Comparison of ENCODE assay signal across 24 mouse cellular contexts in genomic region chr19:34627496-34627895, GRCm38 (mm10). TPM values are rescaled to one million over a fixed set of nuclear protein-coding genes. Genes with fewer than 3 reads are reported as not detected.
DNase-seq lines count a peak whose midpoint lies in the region; ATAC-seq and TF ChIP-seq lines count a peak whose summit lies in the region.
"Had no signal": no experiment of that assay in that cellular context is flagged by ENCODE, and none has a peak within 500 bp of the region (broad histone marks: within the 10 kb centered on the region; RNA-seq: fewer than 3 reads in every experiment).

No protein-coding gene starts in this region.

- H3K27ac ChIP-seq in intestine, embryonic 15.5 days = no peak overlapping the region
- H3K27ac ChIP-seq in intestine, embryonic 16.5 days (ENCODE audit: low read length) = no peak overlapping the region
- H3K27ac ChIP-seq in intestine, postnatal 0 days (ENCODE audit: low read depth, low read length) = 0 out of 2 replicates have a peak overlapping the region, but pooled peaks have one; percentile 57

- ATAC-seq in intestine, embryonic 15.5 days = peak; percentile 79
- ATAC-seq in intestine, embryonic 16.5 days = peak; percentile 82
- peak; percentile 78 for ATAC-seq in intestine, postnatal 0 days
- ATAC-seq: activated CD4-positive, CD25-positive, alpha-beta regulatory T cell, adult 4 months; CD4-positive, CD25-positive, alpha-beta regulatory T cell, adult 4 months; Patski had no signal

- no peak overlapping the region for H3K9ac ChIP-seq in intestine, embryonic 15.5 days
- H3K9ac ChIP-seq in intestine, embryonic 16.5 days (ENCODE audit: low read depth, low read length) = no peak overlapping the region
- no peak overlapping the region for H3K9ac ChIP-seq in intestine, postnatal 0 days (ENCODE audit: low read depth, low read length)

- no peaks in the 10 kb centered on the region for H3K27me3 ChIP-seq in intestine, embryonic 15.5 days (replicated peaks)
- H3K27me3 ChIP-seq in intestine, embryonic 16.5 days (replicated peaks; ENCODE audit: control insufficient read depth, insufficient read depth, low read length) = no peaks in the 10 kb centered on the region
- no peaks in the 10 kb centered on the region for H3K27me3 ChIP-seq in intestine, postnatal 0 days (replicated peaks; ENCODE audit: control insufficient read depth, insufficient read depth, low read length)
- H3K27me3 ChIP-seq: CH12.LX had no signal

- no peaks in the 10 kb centered on the region for H3K9me3 ChIP-seq in intestine, embryonic 15.5 days
- no peaks in the 10 kb centered on the region for H3K9me3 ChIP-seq in intestine, embryonic 16.5 days (ENCODE audit: control insufficient read depth, low read length)
- no peaks in the 10 kb centered on the region for H3K9me3 ChIP-seq in intestine, postnatal 0 days (ENCODE audit: control insufficient read depth)
- H3K9me3 ChIP-seq: G1E had no signal

- no peak for DNase-seq in cerebellum, adult 9-10 months
- no peak for DNase-seq in gastrocnemius, postnatal 25 days
- DNase-seq in kidney, postnatal 25 days = no peak
- DNase-seq: adrenal gland, adult 2 months; adrenal gland, adult 8-10 months; adrenal gland, postnatal 10 days; adrenal gland, postnatal 14 days; adrenal gland, postnatal 25 days; adrenal gland, postnatal 36 days; B cell, adult 2 months; cerebellum, adult 11 months; cerebellum, adult 11-12 months; cerebellum, adult 18-20 months had no signal

- TF ChIP-seq CTCF in intestine, postnatal 0 days (IDR thresholded peaks at IDR 0.05; ENCODE audit: low read depth) = no peak

- WGBS in intestine, embryonic 15.5 days = 26% methylated on average over 2 of the region's 2 CpGs
- 27% methylated on average over 2 of the region's 2 CpGs for WGBS in intestine, embryonic 16.5 days
- WGBS in intestine, postnatal 0 days = 30% methylated on average over 2 of the region's 2 CpGs

- no peak overlapping the region for H3K4me3 ChIP-seq in intestine, embryonic 15.5 days (replicated peaks)
- no peak overlapping the region for H3K4me3 ChIP-seq in intestine, embryonic 16.5 days (ENCODE audit: low read length)
- H3K4me3 ChIP-seq in intestine, postnatal 0 days (ENCODE audit: low read depth, low read length) = peak overlapping the region; percentile 39; the same call in 1 of the 2 replicates

- no peaks in the 10 kb centered on the region for H3K36me3 ChIP-seq in intestine, embryonic 15.5 days
- no peaks in the 10 kb centered on the region for H3K36me3 ChIP-seq in intestine, embryonic 16.5 days (ENCODE audit: control insufficient read depth, insufficient read depth, low read length)
- H3K36me3 ChIP-seq in intestine, postnatal 0 days (ENCODE audit: control insufficient read depth, insufficient read depth) = peaks cover 3% of the 10 kb centered on the region; the same call in 1 of the 2 replicates
- H3K36me3 ChIP-seq: G1E had no signal

- H3K4me2 ChIP-seq in intestine, embryonic 15.5 days (replicated peaks) = no peak overlapping the region
- H3K4me2 ChIP-seq in intestine, embryonic 16.5 days (ENCODE audit: low read depth, low read length) = no peak overlapping the region
- H3K4me2 ChIP-seq in intestine, postnatal 0 days (replicated peaks; ENCODE audit: low read depth) = peak overlapping the region; percentile 57; the same call in 1 of the 2 replicates

- no peaks in the 10 kb centered on the region for H3K4me1 ChIP-seq in intestine, embryonic 15.5 days (replicated peaks)
- H3K4me1 ChIP-seq in intestine, embryonic 16.5 days (ENCODE audit: control insufficient read depth, insufficient read depth, low read length) = peaks cover 4% of the 10 kb centered on the region; the same call in 1 of the 2 replicates
- H3K4me1 ChIP-seq in intestine, postnatal 0 days (replicated peaks; ENCODE audit: control insufficient read depth, insufficient read depth, low read length) = no peaks in the 10 kb centered on the region; the same call in 1 of the 2 replicates

RNA-seq across cellular contexts. Expression of gene Ifit1bl2, which starts 13.0 kb away (rescaled TPM):
- 7.3 and 9.7 TPM in 2 replicates for polyA plus RNA-seq in intestine, embryonic 15.5 days (2015; fragmentation: Nextera tagmentation; extraction: Ambion mirVana)
- 19.9 and 32.3 TPM in 2 replicates for polyA plus RNA-seq in intestine, embryonic 16.5 days (2015; fragmentation: Nextera tagmentation; extraction: Ambion mirVana)
- 128 and 134 TPM in 2 replicates for polyA plus RNA-seq in intestine, postnatal 0 days (2015; fragmentation: Nextera tagmentation; extraction: Ambion mirVana)
- total RNA-seq in gastrocnemius, postnatal 25 days (2021) = not detected
- total RNA-seq: ES-E14, MEL had no signal
- polyA plus RNA-seq: C2C12, G1E had no signal

RNA-seq across cellular contexts. Expression of gene Ifit1, which starts 13.2 kb away (rescaled TPM):
- 7.9 and 9.1 TPM in 2 replicates for polyA plus RNA-seq in intestine, embryonic 15.5 days (2015; fragmentation: Nextera tagmentation; extraction: Ambion mirVana)
- 10.8 and 12.6 TPM in 2 replicates for polyA plus RNA-seq in intestine, embryonic 16.5 days (2015; fragmentation: Nextera tagmentation; extraction: Ambion mirVana)
- polyA plus RNA-seq in intestine, postnatal 0 days (2015; fragmentation: Nextera tagmentation; extraction: Ambion mirVana) = 87.0 and 90.6 TPM in 2 replicates
- under 1 TPM; 0.43 to 0.54 TPM for total RNA-seq in gastrocnemius, postnatal 25 days (2021)
- total RNA-seq: ES-E14 had no signal
- polyA plus RNA-seq: G1E had no signal

RNA-seq across cellular contexts. Expression of gene Ifit3b, which starts 19.7 kb away (rescaled TPM):
- 0.23 and 0.29 TPM in 2 replicates for polyA plus RNA-seq in intestine, embryonic 15.5 days (2015; fragmentation: Nextera tagmentation; extraction: Ambion mirVana)
- 0.15 and 0.32 TPM in 2 replicates for polyA plus RNA-seq in intestine, embryonic 16.5 days (2015; fragmentation: Nextera tagmentation; extraction: Ambion mirVana)
- polyA plus RNA-seq in intestine, postnatal 0 days (2015; fragmentation: Nextera tagmentation; extraction: Ambion mirVana) = 2.2 and 2.3 TPM in 2 replicates
- under 1 TPM; 0.23 to 0.70 TPM for total RNA-seq in gastrocnemius, postnatal 25 days (2021)
- total RNA-seq: CH12.LX, ES-E14, G1E, MEL had no signal
- polyA plus RNA-seq: C2C12, G1E had no signal

RNA-seq across cellular contexts. Expression of gene Ifit1bl1, which starts 25.7 kb away (rescaled TPM):
- polyA plus RNA-seq in intestine, embryonic 15.5 days (2015; fragmentation: Nextera tagmentation; extraction: Ambion mirVana) = 0.53 and 0.59 TPM in 2 replicates
- 0.86 and 0.88 TPM in 2 replicates for polyA plus RNA-seq in intestine, embryonic 16.5 days (2015; fragmentation: Nextera tagmentation; extraction: Ambion mirVana)
- 18.8 and 19.4 TPM in 2 replicates for polyA plus RNA-seq in intestine, postnatal 0 days (2015; fragmentation: Nextera tagmentation; extraction: Ambion mirVana)
- total RNA-seq in gastrocnemius, postnatal 25 days (2021) = not detected
- total RNA-seq: ES-E14, MEL had no signal
- polyA plus RNA-seq: C2C12, G1E had no signal

RNA-seq across cellular contexts. Expression of gene Ifit3, which starts 44.2 kb away (rescaled TPM):
- polyA plus RNA-seq in intestine, embryonic 15.5 days (2015; fragmentation: Nextera tagmentation; extraction: Ambion mirVana) = 0.81 and 1.5 TPM in 2 replicates
- 0.70 and 1.6 TPM in 2 replicates for polyA plus RNA-seq in intestine, embryonic 16.5 days (2015; fragmentation: Nextera tagmentation; extraction: Ambion mirVana)
- 43.5 and 50.2 TPM in 2 replicates for polyA plus RNA-seq in intestine, postnatal 0 days (2015; fragmentation: Nextera tagmentation; extraction: Ambion mirVana)
- total RNA-seq in gastrocnemius, postnatal 25 days (2021) = under 1 TPM; 0.88 to 0.95 TPM
- total RNA-seq: MEL had no signal
- polyA plus RNA-seq: G1E had no signal
